Mouse (Mus musculus): Measurements from ENCODE around the gene Lhfp.

- TF ChIP-seq POLR2A (IDR thresholded peaks at IDR 0.05; ENCODE audit: insufficient read length, low read depth) (no peak), MYOG (IDR thresholded peaks at IDR 0.05; ENCODE audit: control insufficient read depth in 1 of 3, insufficient read depth in 1 of 3, insufficient read length in 2 of 3, low read depth in 2 of 3) (no peak), CEBPB (IDR thresholded peaks at IDR 0.05; ENCODE audit: insufficient read depth, poor library complexity, severe bottlenecking) (no peak)
These were observed 186.5 kb downstream of the Lhfp start for GRCm38 (mm10) chr3:53227866-53228265.

All from myocyte (in vitro differentiated cells).